Mouse (Mus musculus) gastrocnemius, adult 8-10 months (tissue): ENCODE results near the gene Slc27a1. TPM values are rescaled to one million over a fixed set of nuclear protein-coding genes. Genes with fewer than 3 reads are reported as not detected.
A peak's percentile ranks its signal among the peaks of the same experiment; 100 is the strongest.

ENCODE experiments used
- DNase-seq, 2 experiments: peaks; one replicate each; pipeline ENCODE4 v3.0.0; 2022; ENCODE audit warnings: low spot score in 2 of 2
- microRNA-seq: library from miRNA; unstranded; fragments of <30 nt; microRNA quantifications from one replicate; pipeline ENCODE4 v1.2.0, GENCODE M21; 2022
- total RNA-seq, 4 experiments: library from RNA; stranded (reverse); gene quantifications; 2 replicates each; pipeline ENCODE4 v1.2.4; 2022

The Slc27a1 gene
- total RNA-seq, 4 experiments from 2014 or later = 70.7 to 88.1 (median 80.5) TPM

GRCm38 (mm10) chr8:71613418-71613817 is 44.7 kb downstream of the Slc27a1 start:
- no peak for DNase-seq

- peak; percentile 59 to 80 for DNase-seq
Observed at GRCm38 (mm10) chr8:71619786-71620185, 51.1 kb downstream of the Slc27a1 start.

- no peak for DNase-seq
Observed at GRCm38 (mm10) chr8:71625088-71625487, 56.4 kb downstream of the Slc27a1 start.

DNA sequence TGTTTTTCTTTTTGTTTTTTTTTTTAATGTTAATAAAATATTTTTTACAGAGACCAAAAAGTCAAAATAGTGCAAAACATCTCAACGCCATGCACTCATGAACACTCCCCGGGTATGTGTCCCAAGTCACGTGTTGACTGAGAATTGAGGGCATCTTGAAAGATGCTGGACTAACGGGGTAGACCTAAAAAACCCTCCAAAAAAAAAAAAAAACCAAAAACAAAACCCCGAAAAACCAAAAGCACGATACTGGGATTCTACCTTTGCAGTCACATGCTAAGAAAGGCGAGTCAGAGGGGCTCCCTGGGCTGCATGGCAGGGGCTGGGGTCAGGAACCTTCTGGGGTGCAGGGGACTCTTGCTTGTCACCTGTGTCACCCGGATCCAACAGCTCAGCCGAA is 58.1 kb downstream of the Slc27a1 start:
- no peak for DNase-seq

GRCm38 (mm10) chr8:71627265-71628099 is 58.8 kb downstream of the Slc27a1 start:
- DNase-seq = no peak

GRCm38 (mm10) chr8:71628396-71629095 is 59.9 kb downstream of the Slc27a1 start:
- DNase-seq = no peak

- DNase-seq = peak; percentile 94
Observed at GRCm38 (mm10) chr8:71629096-71629697, 60.5 kb downstream of the Slc27a1 start.

GRCm38 (mm10) chr8:71629781-71630212 is 61.1 kb downstream of the Slc27a1 start:
- DNase-seq = peak; percentile 36 to 39

GRCm38 (mm10) chr8:71630761-71631160 is 62.1 kb downstream of the Slc27a1 start:
- DNase-seq = no peak

DNA sequence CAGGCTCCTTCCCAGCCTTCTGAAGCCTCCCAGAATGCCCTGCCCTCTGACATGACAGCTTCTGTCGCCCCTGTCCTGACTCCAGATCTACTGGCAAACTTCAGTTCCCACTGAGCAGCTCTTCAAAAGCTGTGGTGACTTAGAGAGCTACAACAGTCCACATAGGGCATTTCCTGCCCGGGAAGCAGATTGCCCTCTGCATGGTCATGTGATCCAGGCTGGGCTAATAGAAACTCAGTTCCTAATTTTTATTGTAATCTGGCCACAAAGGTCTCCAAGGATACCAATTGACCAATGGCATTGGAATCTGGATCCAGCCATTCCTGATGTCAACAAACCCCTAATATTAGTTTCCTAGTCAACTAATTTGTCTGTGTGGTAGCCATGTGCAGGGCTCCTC is 63.2 kb downstream of the Slc27a1 start:
- no peak for DNase-seq

DNA sequence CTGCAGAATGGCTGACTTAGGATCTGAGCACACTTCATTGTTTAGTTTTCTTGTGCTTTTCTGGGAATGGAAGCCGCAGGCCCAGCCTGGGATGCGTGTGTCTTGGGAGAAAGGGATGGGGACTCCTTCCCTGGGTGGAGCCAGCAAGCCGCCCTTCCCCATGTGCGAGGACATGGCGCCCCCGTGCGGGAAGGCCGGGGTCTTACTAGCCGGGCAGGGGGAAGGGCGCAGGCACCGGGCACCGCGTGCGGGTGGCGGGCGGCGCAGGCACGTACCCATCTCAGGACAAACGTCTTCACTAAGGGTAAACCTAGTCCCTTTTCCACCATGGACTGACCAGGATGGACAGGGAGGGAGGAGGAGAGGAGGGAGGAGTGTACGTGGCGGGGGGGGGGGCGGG is 64.5 kb downstream of the Slc27a1 start:
- peak; percentile 46 to 61 for DNase-seq

- DNase-seq = peak; percentile 27 to 35
Observed at GRCm38 (mm10) chr8:71633981-71634667, 65.4 kb downstream of the Slc27a1 start.

Small RNA genes within 50 kb of the gene (microRNA-seq; reads per million reads assigned to microRNA genes)
- not detected for gene Mir6769b

Other genes with a start within 250 kb of the Slc27a1 start
- gene Use1, start 202.0 kb upstream of the Slc27a1 start, total RNA-seq = 100 to 1,000 TPM in 2 of 4 experiments, 10 to 100 TPM in 2; 90.5 to 106 (median 100) TPM
- gene Ocel1, start 197.6 kb upstream of the Slc27a1 start, total RNA-seq = 1 to 10 TPM; 5.0 to 6.0 (median 5.8) TPM
- gene Nr2f6, start 186.9 kb upstream of the Slc27a1 start, total RNA-seq = 10 to 100 TPM; 19.9 to 23.3 (median 20.9) TPM
- gene Ushbp1, start 173.1 kb upstream of the Slc27a1 start, total RNA-seq = 1 to 10 TPM; 3.5 to 6.3 (median 4.5) TPM
- gene Babam1, start 172.0 kb upstream of the Slc27a1 start, total RNA-seq = 10 to 100 TPM; 68.5 to 73.4 (median 70.8) TPM
- gene Ankle1, start 162.9 kb upstream of the Slc27a1 start, total RNA-seq = not detected
- gene Abhd8, start 105.2 kb upstream of the Slc27a1 start, total RNA-seq = 10 to 100 TPM; 22.3 to 28.9 (median 26.3) TPM
- gene Mrpl34, start 103.9 kb upstream of the Slc27a1 start, total RNA-seq = 10 to 100 TPM; 63.4 to 72.1 (median 68.8) TPM
- 10 to 100 TPM; 24.5 to 31.8 (median 26.5) TPM for gene Dda1, start 99.7 kb upstream of the Slc27a1 start, total RNA-seq
- gene Ano8, start 82.9 kb upstream of the Slc27a1 start, total RNA-seq = 10 to 100 TPM; 15.4 to 16.5 (median 15.9) TPM
- gene Gtpbp3, start 80.8 kb upstream of the Slc27a1 start, total RNA-seq = 10 to 100 TPM in 3 of 4 experiments, 1 to 10 TPM in 1; 9.5 to 11.2 (median 10.5) TPM
- gene Plvap, start 57.1 kb upstream of the Slc27a1 start, total RNA-seq = 1 to 10 TPM; 6.6 to 9.5 (median 8.2) TPM
- gene Ccdc194, start 43.2 kb upstream of the Slc27a1 start, total RNA-seq = not detected
- gene Bst2, start 31.4 kb upstream of the Slc27a1 start, total RNA-seq = 1 to 10 TPM; 4.7 to 9.2 (median 7.6) TPM
- 10 to 100 TPM; 17.7 to 28.7 (median 23.4) TPM for gene Mvb12a, start 26.0 kb upstream of the Slc27a1 start, total RNA-seq
- gene Tmem221, start 10.0 kb upstream of the Slc27a1 start, total RNA-seq = not detected
- gene Nxnl1, start 2.3 kb upstream of the Slc27a1 start, total RNA-seq = under 1 TPM in 2 of 4 experiments, not detected in 2; 0.09 to 0.13 TPM
- gene Pgls, start 23.3 kb downstream of the Slc27a1 start, total RNA-seq = 10 to 100 TPM; 19.3 to 22.8 (median 21.2) TPM
- under 1 TPM; 0.27 to 0.63 (median 0.40) TPM for gene Fam129c, start 28.8 kb downstream of the Slc27a1 start, total RNA-seq
- 10 to 100 TPM; 36.6 to 45.2 (median 38.1) TPM for gene Colgalt1, start 42.1 kb downstream of the Slc27a1 start, total RNA-seq
- under 1 TPM in 3 of 4 experiments, not detected in 1; 0.10 to 0.21 (median 0.20) TPM for gene Unc13a, start 102.9 kb downstream of the Slc27a1 start, total RNA-seq
- 1 to 10 TPM; 1.4 to 2.0 (median 1.6) TPM for gene Jak3, start 107.4 kb downstream of the Slc27a1 start, total RNA-seq
- gene Insl3, start 120.3 kb downstream of the Slc27a1 start, total RNA-seq = under 1 TPM in 1 of 4 experiments, not detected in 3; 0.54 TPM
- gene B3gnt3, start 132.9 kb downstream of the Slc27a1 start, total RNA-seq = 1 to 10 TPM; 1.3 to 1.8 (median 1.5) TPM
- under 1 TPM in 2 of 4 experiments, not detected in 2; 0.08 to 0.65 TPM for gene Fcho1, start 156.8 kb downstream of the Slc27a1 start, total RNA-seq